Mouse (Mus musculus): ENCODE measurements around the gene Ccrl2. TPM values are rescaled to one million over a fixed set of nuclear protein-coding genes. Genes with fewer than 3 reads are reported as not detected.

The Ccrl2 gene
- 0.35 and 1.1 TPM in 2 replicates for polyA plus RNA-seq (2014; fragmentation: Nextera tagmentation; extraction: Ambion mirVana)

GRCm38 (mm10) chr9:111056798-111057543 is at the start of gene Ccrl2:
TSS of gene Ccrl2 (minus strand) at chr9:111057519.
- peak within 1 kb of the TSS; percentile 10; the same call in 1 of the 2 replicates for H3K4me3 ChIP-seq (ENCODE audit: low read depth, low read length)

GRCm38 (mm10) chr9:111103893-111104292 is 46.6 kb upstream of the Ccrl2 start:
- 84% methylated on average over 5 of the region's 5 CpGs for WGBS
- ATAC-seq (ENCODE audit: low read depth), result no peak

More at GRCm38 (mm10) chr9:111056798-111057543, at the start of gene Ccrl2:
- no peaks in the 10 kb centered on the region for H3K9me3 ChIP-seq (ENCODE audit: control insufficient read depth, low read length)
- no peaks in the 10 kb centered on the region for H3K27me3 ChIP-seq (ENCODE audit: control insufficient read depth, insufficient read depth, low read length)
- peak within 1 kb of the TSS; percentile 26; the same call in 1 of the 2 replicates for H3K4me2 ChIP-seq (ENCODE audit: low read depth, low read length)
- no peak within 1 kb of the TSS for H3K27ac ChIP-seq (ENCODE audit: low read depth, low read length)
- WGBS, result 63% methylated on average over 17 of the region's 17 CpGs
- no peak for ATAC-seq (ENCODE audit: low read depth)
- H3K36me3 ChIP-seq (ENCODE audit: control insufficient read depth, insufficient read depth, low read length), result no peaks in the 10 kb centered on the region
- no peak within 1 kb of the TSS for H3K9ac ChIP-seq (replicated peaks; ENCODE audit: low read depth, low read length)
- H3K4me1 ChIP-seq (ENCODE audit: control insufficient read depth, insufficient read depth, low read length), result no peaks in the 10 kb centered on the region

DNA sequence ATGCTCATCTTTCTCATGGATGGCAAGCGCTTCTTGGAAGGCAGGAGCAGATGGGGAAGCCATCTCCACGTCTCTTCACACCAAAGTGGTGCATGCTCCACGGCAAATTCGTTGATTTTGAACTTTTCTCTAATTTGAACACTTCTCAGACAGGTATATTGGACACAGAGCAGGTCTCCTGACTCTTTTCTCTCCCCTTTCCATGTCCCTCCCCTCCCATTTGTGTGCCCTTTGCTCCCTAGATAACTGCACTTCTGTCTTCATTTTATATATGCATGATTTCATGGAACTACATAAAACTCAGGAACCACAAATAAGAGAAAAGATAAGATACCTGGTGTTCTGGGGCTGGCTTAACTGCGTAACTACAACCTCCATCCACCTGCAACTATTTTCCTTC is 46.0 kb upstream of the Ccrl2 start:
- 88% methylated on average over 5 of the region's 5 CpGs for WGBS
- ATAC-seq (ENCODE audit: low read depth), result no peak

More at GRCm38 (mm10) chr9:111103893-111104292, 46.6 kb upstream of the Ccrl2 start:
- Histone ChIP-seq H3K27me3 (ENCODE audit: control insufficient read depth, insufficient read depth, low read length) (no peaks in the 10 kb centered on the region), H3K4me1 (ENCODE audit: control insufficient read depth, insufficient read depth, low read length) (no peaks in the 10 kb centered on the region), H3K4me2 (ENCODE audit: low read depth, low read length) (no peak overlapping the region), H3K9me3 (ENCODE audit: control insufficient read depth, low read length) (no peaks in the 10 kb centered on the region), H3K9ac (replicated peaks; ENCODE audit: low read depth, low read length) (no peak overlapping the region), H3K4me3 (ENCODE audit: low read depth, low read length) (no peak overlapping the region), H3K36me3 (ENCODE audit: control insufficient read depth, insufficient read depth, low read length) (no peaks in the 10 kb centered on the region), H3K27ac (ENCODE audit: low read depth, low read length) (no peak overlapping the region)

GRCm38 (mm10) chr9:111100406-111100805 is 43.1 kb upstream of the Ccrl2 start:
- Histone ChIP-seq H3K4me1 (ENCODE audit: control insufficient read depth, insufficient read depth, low read length) (no peaks in the 10 kb centered on the region), H3K36me3 (ENCODE audit: control insufficient read depth, insufficient read depth, low read length) (no peaks in the 10 kb centered on the region), H3K27me3 (ENCODE audit: control insufficient read depth, insufficient read depth, low read length) (no peaks in the 10 kb centered on the region), H3K9ac (replicated peaks; ENCODE audit: low read depth, low read length) (no peak overlapping the region), H3K4me3 (ENCODE audit: low read depth, low read length) (no peak overlapping the region), H3K4me2 (ENCODE audit: low read depth, low read length) (no peak overlapping the region), H3K27ac (ENCODE audit: low read depth, low read length) (no peak overlapping the region), H3K9me3 (ENCODE audit: control insufficient read depth, low read length) (no peaks in the 10 kb centered on the region)
- ATAC-seq (ENCODE audit: low read depth), result no peak
- WGBS, result 92% methylated on average over 3 of the region's 3 CpGs

More for the DNA sequence above, 46.0 kb upstream of the Ccrl2 start:
- Histone ChIP-seq H3K27ac (ENCODE audit: low read depth, low read length) (no peak overlapping the region), H3K9ac (replicated peaks; ENCODE audit: low read depth, low read length) (no peak overlapping the region), H3K4me1 (ENCODE audit: control insufficient read depth, insufficient read depth, low read length) (no peaks in the 10 kb centered on the region), H3K9me3 (ENCODE audit: control insufficient read depth, low read length) (no peaks in the 10 kb centered on the region), H3K27me3 (ENCODE audit: control insufficient read depth, insufficient read depth, low read length) (no peaks in the 10 kb centered on the region), H3K4me3 (ENCODE audit: low read depth, low read length) (no peak overlapping the region), H3K4me2 (ENCODE audit: low read depth, low read length) (no peak overlapping the region), H3K36me3 (ENCODE audit: control insufficient read depth, insufficient read depth, low read length) (no peaks in the 10 kb centered on the region)

- no peak overlapping the region for H3K27ac ChIP-seq (ENCODE audit: low read depth, low read length)
- WGBS, result 63% methylated on average over 6 of the region's 6 CpGs
- H3K4me2 ChIP-seq (ENCODE audit: low read depth, low read length), result no peak overlapping the region
- H3K9me3 ChIP-seq (ENCODE audit: control insufficient read depth, low read length), result no peaks in the 10 kb centered on the region
- H3K4me1 ChIP-seq (ENCODE audit: control insufficient read depth, insufficient read depth, low read length), result no peaks in the 10 kb centered on the region
- H3K27me3 ChIP-seq (ENCODE audit: control insufficient read depth, insufficient read depth, low read length), result no peaks in the 10 kb centered on the region
- H3K36me3 ChIP-seq (ENCODE audit: control insufficient read depth, insufficient read depth, low read length), result no peaks in the 10 kb centered on the region
- H3K4me3 ChIP-seq (ENCODE audit: low read depth, low read length), result no peak overlapping the region
- H3K9ac ChIP-seq (replicated peaks; ENCODE audit: low read depth, low read length), result no peak overlapping the region
- ATAC-seq (ENCODE audit: low read depth), result no peak
These were observed 40.2 kb upstream of the Ccrl2 start for GRCm38 (mm10) chr9:111097543-111097942.

DNA sequence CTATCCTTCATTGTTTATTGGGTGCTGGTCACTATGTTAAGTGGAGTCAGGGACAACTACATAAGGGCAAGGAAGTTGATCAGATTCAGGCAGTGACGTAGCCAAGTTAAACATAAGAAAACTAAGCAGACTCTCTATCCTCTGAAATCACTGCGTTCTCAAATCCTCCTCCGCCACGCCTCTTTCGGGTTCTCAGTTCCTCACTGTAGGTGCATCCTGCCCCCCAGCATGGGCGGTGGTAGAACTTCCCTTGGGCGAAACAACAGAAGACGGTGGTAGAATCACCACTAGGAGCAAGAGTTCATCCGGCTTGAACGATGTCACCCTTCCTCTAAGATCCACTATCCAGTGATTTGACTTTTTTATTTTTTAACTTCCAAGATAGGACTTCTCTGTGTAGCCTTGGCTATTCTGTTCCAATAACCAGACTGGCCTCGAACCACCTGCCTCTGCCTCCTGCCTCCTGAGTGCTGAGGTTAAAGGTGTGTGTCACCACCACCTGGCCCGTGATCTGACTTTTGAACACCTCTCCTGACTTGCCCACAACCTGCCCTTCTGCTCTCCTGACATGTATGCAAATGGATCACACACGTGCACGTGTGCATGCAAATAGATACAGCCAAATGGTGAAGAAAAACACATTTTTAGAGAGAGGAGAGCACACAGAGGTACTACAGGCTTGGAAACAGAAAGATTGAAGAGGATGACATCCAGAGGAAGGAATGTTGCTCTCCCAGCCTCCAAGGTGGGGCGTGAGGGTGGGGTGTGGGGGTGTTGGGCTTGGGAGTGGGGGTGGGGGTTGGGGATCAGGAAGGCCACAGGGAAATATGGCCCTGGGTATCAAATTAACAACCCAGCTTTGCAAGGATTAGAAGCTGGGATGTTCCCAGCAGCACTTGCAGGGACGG is 39.4 kb upstream of the Ccrl2 start:
- H3K4me2 ChIP-seq (ENCODE audit: low read depth, low read length), result no peak overlapping the region
- WGBS, result 82% methylated on average over 16 of the region's 16 CpGs
- no peaks in the 10 kb centered on the region for H3K36me3 ChIP-seq (ENCODE audit: control insufficient read depth, insufficient read depth, low read length)
- no peak overlapping the region for H3K4me3 ChIP-seq (ENCODE audit: low read depth, low read length)
- no peaks in the 10 kb centered on the region for H3K27me3 ChIP-seq (ENCODE audit: control insufficient read depth, insufficient read depth, low read length)
- H3K9ac ChIP-seq (replicated peaks; ENCODE audit: low read depth, low read length), result no peak overlapping the region
- no peak overlapping the region for H3K27ac ChIP-seq (ENCODE audit: low read depth, low read length)
- H3K4me1 ChIP-seq (ENCODE audit: control insufficient read depth, insufficient read depth, low read length), result no peaks in the 10 kb centered on the region
- ATAC-seq (ENCODE audit: low read depth), result no peak
- no peaks in the 10 kb centered on the region for H3K9me3 ChIP-seq (ENCODE audit: control insufficient read depth, low read length)

DNA sequence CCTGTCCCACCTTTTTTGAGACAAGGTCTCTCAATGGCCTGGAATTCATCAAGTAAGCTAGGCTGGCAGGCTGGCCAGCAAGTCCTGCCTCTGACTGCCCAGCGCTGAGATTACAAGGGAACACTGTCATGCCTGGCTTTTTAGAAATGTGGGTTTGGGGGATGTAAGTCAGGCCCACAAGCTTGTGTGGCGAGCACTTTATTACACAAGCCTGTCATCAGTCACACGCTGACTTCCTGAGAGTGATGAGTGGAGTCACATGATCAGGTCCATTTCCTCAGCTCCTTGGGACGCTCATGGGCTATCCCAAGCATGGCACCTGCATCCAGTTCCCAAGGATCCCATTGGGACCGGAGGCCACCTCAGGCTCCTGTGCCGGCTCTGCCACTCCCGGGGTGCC is 38.4 kb upstream of the Ccrl2 start:
- 62% methylated on average over 7 of the region's 7 CpGs for WGBS

DNA sequence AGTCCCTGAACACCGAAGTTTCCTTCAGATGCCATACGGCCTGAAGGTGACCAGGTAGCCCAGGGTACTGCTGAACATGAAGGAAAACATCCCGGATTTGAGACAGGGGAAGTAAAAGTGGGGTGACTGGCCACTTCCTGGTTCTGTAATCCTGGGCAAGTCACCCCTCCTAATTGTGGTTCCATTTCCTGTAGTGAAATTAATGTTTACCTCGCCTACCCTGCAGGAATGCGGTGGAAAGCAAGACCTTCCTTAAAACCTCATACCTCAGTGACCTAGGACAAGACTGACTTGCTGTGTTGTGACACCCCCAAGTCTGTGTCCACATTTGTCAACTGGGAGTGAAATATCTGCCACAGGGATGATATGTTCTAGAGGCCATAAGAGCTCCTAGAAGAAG is 37.3 kb upstream of the Ccrl2 start:
- Histone ChIP-seq H3K4me2 (ENCODE audit: low read depth, low read length) (no peak overlapping the region), H3K4me3 (ENCODE audit: low read depth, low read length) (no peak overlapping the region), H3K9me3 (ENCODE audit: control insufficient read depth, low read length) (no peaks in the 10 kb centered on the region), H3K36me3 (ENCODE audit: control insufficient read depth, insufficient read depth, low read length) (no peaks in the 10 kb centered on the region), H3K9ac (replicated peaks; ENCODE audit: low read depth, low read length) (no peak overlapping the region), H3K4me1 (ENCODE audit: control insufficient read depth, insufficient read depth, low read length) (no peaks in the 10 kb centered on the region), H3K27ac (ENCODE audit: low read depth, low read length) (no peak overlapping the region), H3K27me3 (ENCODE audit: control insufficient read depth, insufficient read depth, low read length) (no peaks in the 10 kb centered on the region)
- ATAC-seq (ENCODE audit: low read depth), result no peak
- WGBS, result 81% methylated on average over 5 of the region's 5 CpGs

More for the DNA sequence above, 38.4 kb upstream of the Ccrl2 start:
- ATAC-seq (ENCODE audit: low read depth), result no peak
- Histone ChIP-seq H3K4me2 (ENCODE audit: low read depth, low read length) (no peak overlapping the region), H3K27ac (ENCODE audit: low read depth, low read length) (no peak overlapping the region), H3K4me3 (ENCODE audit: low read depth, low read length) (no peak overlapping the region), H3K36me3 (ENCODE audit: control insufficient read depth, insufficient read depth, low read length) (no peaks in the 10 kb centered on the region), H3K9me3 (ENCODE audit: control insufficient read depth, low read length) (no peaks in the 10 kb centered on the region), H3K27me3 (ENCODE audit: control insufficient read depth, insufficient read depth, low read length) (no peaks in the 10 kb centered on the region), H3K9ac (replicated peaks; ENCODE audit: low read depth, low read length) (no peak overlapping the region), H3K4me1 (ENCODE audit: control insufficient read depth, insufficient read depth, low read length) (no peaks in the 10 kb centered on the region)

GRCm38 (mm10) chr9:111093094-111093493 is 35.8 kb upstream of the Ccrl2 start:
- H3K4me3 ChIP-seq (ENCODE audit: low read depth, low read length), result no peak overlapping the region
- H3K36me3 ChIP-seq (ENCODE audit: control insufficient read depth, insufficient read depth, low read length), result no peaks in the 10 kb centered on the region
- WGBS, result 30% methylated on average over 5 of the region's 5 CpGs
- no peaks in the 10 kb centered on the region for H3K9me3 ChIP-seq (ENCODE audit: control insufficient read depth, low read length)
- no peaks in the 10 kb centered on the region for H3K27me3 ChIP-seq (ENCODE audit: control insufficient read depth, insufficient read depth, low read length)
- no peak for ATAC-seq (ENCODE audit: low read depth)
- peaks cover 3% of the 10 kb centered on the region; the same call in 1 of the 2 replicates for H3K4me1 ChIP-seq (ENCODE audit: control insufficient read depth, insufficient read depth, low read length)
- H3K4me2 ChIP-seq (ENCODE audit: low read depth, low read length), result no peak overlapping the region
- H3K9ac ChIP-seq (replicated peaks; ENCODE audit: low read depth, low read length), result no peak overlapping the region
- H3K27ac ChIP-seq (ENCODE audit: low read depth, low read length), result no peak overlapping the region

Measured in neural tube, embryonic 14.5 days (tissue).